Mouse (Mus musculus) ES-Bruce4 (cell line): ENCODE results near the gene Nt5c1b.

Experiments
- CTCF ChIP-seq: IDR thresholded peaks from one replicate; pipeline ENCODE4 v1.8.1; 2011; ENCODE audit warnings: low read depth, low read length
- EP300 ChIP-seq: IDR thresholded peaks from 2 replicates; pipeline ENCODE4 v1.6.1; 2011; ENCODE audit warnings: low read depth, low read length; ENCODE audit not compliant: insufficient read depth

GRCm38 (mm10) chr12:10327651-10328050, 42.1 kb upstream of the Nt5c1b start:
- TF ChIP-seq CTCF (no peak), EP300 (no peak)
